Mouse (Mus musculus) bone marrow, adult 2 months (tissue): ENCODE data around the gene Tspan5.

Source experiments
- CTCF ChIP-seq: fragments of 200-500 bp; IDR thresholded peaks from 2 replicates; pipeline ENCODE4 v1.5.1; 2011; ENCODE audit warnings: low read length, control low read depth; ENCODE audit not compliant: control insufficient read depth, insufficient read depth
- POLR2A ChIP-seq: fragments of 200-500 bp; IDR thresholded peaks from 2 replicates; pipeline ENCODE4 v1.6.1; 2011; ENCODE audit warnings: low read depth, mild to moderate bottlenecking, control low read depth, low read length, borderline replicate concordance; ENCODE audit not compliant: control insufficient read depth

DNA sequence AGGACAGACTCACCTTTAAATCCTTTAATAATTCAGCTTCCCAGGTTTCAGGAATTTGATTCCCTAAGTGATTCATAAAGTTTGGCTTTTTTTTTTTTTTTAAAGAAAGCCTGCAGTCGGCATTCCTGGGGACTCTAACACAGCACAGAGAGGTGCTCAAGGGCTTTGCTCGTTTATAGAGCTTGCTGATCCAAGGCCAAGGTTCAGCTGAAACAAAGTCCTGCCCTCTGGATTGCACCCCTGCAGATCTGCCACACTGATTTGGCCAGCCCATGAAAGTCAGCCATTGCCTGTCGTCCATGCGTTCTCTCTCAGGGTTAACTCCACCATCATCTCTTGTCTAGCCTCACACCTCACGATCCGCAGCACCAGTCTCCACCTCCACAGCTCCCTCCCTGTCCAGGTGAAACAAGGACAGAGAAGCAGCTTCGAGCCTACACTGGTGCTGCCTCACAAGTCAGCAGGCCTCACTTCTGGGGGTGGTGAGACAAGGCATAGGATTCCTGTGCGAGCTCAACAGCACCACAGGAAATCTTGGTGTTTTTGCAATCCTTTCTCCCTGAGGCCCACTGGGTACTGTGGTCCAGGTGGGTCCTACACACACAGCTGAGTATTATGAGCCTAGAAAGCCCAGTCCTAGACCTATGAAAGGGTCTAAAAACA lies 172.8 kb downstream of the Tspan5 start:
- TF ChIP-seq CTCF, result no peak
- no peak for TF ChIP-seq POLR2A
